Mouse (Mus musculus) B cell, adult 67 days (primary cell): ENCODE measurements around the gene Trmt1l. TPM values are rescaled to one million over a fixed set of nuclear protein-coding genes. Genes with fewer than 3 reads are reported as not detected.

Source experiments
- total RNA-seq, 2 experiments: library from RNA; stranded (reverse); gene quantifications; 4 replicates each; pipeline ENCODE4 v1.2.4; 2023

Trmt1l gene
- total RNA-seq, result 10 to 100 TPM; 44.9 to 49.4 TPM

DNA sequence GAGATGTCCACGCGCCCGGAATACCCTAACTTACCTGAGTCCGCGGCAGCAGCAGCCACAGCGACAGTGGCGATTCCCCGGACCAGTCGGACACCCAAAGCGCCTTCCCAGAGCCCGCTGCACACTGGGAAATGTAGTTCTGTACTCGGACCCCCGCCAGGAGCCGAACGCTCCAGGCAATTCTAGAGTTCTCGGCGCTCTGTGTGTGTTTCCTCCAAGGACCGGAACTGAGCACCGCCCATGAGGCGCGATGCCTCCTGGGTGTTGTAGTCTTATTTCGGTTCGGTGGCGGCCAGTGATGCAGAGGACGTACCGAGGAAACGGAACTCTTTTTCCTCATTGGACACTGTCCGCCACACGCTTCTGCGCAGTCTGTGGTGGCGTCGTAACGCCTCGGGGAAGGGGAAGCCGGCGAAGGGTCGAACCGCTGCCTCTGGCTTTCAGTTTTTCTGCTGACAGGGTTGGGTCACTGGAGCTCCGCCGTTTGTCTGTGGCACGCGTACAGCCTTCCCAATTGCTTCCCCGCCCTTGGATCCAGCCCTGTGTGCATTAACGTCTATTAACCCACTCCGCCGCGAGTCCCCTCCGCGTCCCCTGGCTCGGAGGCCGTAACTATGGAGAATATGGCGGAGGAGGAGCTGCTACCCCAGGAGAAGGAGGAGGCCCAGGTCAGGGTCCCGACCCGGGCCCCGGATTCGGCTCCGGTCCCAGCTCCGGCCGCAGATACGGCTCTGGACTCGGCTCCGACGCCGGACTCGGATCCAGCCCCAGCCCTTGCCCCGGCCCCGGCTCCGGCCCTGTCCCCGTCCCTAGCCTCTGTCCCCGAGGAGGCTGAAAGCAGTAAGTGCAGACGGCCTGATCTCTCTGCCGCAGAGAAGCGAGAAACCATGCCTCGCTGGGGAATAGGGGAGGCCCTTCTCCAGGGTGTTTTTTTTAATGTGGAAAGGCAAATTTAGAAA, at the start of gene Trmt1l, which contains the start of gene Swt1:
TSS of gene Trmt1l (plus strand) at position 280 of the 959 bp plus-strand sequence.
TSS of gene Swt1 (minus strand) at position 193 of the 959 bp plus-strand sequence.

DNA sequence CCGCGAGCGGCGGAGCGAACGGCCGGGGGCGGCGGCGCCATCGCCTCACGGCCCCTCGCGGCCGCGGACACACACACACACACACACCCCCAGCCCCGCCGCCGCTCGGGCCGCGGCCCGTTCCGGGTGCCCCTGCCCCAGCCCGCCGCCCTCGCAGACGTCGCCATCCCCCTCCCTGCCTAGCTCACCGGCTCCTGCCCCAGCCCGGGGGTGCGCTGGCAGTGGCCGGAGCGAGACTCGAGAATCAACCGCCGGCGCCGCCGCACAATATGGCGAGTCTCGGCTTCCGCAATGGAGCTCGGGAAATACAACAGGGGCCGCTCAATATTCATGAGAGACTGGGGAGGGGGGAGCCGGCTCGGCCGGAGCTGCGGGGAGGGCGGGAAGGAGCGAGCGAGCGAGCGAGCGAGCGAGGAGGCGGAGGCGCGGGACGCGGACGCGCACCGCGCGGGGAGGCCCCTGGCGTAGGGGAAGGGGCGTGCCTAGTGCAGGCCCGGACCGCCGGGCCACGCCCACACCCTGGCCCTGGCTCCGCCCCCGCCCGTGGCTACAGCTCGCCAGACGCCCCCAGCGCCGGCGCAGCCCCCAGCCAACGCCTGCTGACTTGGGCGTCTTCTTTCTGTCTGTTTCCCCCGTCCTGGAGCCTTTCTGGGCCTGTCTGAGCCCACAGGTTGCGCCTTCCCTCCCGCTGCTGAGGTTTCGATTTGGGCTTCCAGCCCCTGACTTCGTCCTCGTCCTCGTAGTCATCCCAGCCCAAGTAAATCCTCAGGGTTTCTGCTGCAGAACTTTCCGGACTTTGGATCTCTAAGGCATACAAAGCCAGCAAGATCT, 72.4 kb downstream of the Trmt1l start, which contains the start of gene Rnf2:
TSS of gene Rnf2 (minus strand) at position 425 of the 831 bp plus-strand sequence.

Other genes with a start within 250 kb of the Trmt1l start
- not detected for gene Gm47985, start 246.0 kb upstream of the Trmt1l start, total RNA-seq
- gene Gm8947, start 236.2 kb upstream of the Trmt1l start, total RNA-seq, result not detected
- gene Gm47995, start 230.1 kb upstream of the Trmt1l start, total RNA-seq, result not detected
- gene 3110040M04Rik, start 224.4 kb upstream of the Trmt1l start, total RNA-seq, result not detected
- gene Gm47996, start 218.4 kb upstream of the Trmt1l start, total RNA-seq, result not detected
- gene Ivns1abp, start 84.1 kb upstream of the Trmt1l start, total RNA-seq, result 100 to 1,000 TPM; 354 to 380 TPM
- 10 to 100 TPM; 36.3 to 37.6 TPM for gene Swt1, start 87 bp upstream of the Trmt1l start, total RNA-seq
- gene Rnf2, start 72.4 kb downstream of the Trmt1l start, total RNA-seq, result 10 to 100 TPM; 52.5 to 71.3 TPM
- gene Fam129a, start 142.6 kb downstream of the Trmt1l start, total RNA-seq, result under 1 TPM; 0.27 to 0.93 TPM